Mouse (Mus musculus) large intestine, adult 2 months (tissue): ENCODE data around the gene Nkx6-1. TPM values are rescaled to one million over a fixed set of nuclear protein-coding genes. Genes with fewer than 3 reads are reported as not detected.

Experiments used
- DNase-seq: peaks from one replicate; pipeline ENCODE4 v3.0.0-alpha.2; 2012; ENCODE audit warnings: low read depth, low spot score
- WGBS: fragments of 180-500 bp; shearing (Covaris S2); methylation state at CpG from one replicate; pipeline ENCODE4 v1.1.7; 2018; 5-methylcytosine and 5-hydroxymethylcytosine counted together
- polyA plus RNA-seq: library from polyadenylated mRNA; depleted of rRNA; stranded (reverse); fragments of >200 nt; gene quantifications from 2 replicates; pipeline ENCODE4 v1.2.3, GENCODE M21; 2012; rRNA removed

The Nkx6-1 gene
- polyA plus RNA-seq, 1 experiment = not detected

DNA sequence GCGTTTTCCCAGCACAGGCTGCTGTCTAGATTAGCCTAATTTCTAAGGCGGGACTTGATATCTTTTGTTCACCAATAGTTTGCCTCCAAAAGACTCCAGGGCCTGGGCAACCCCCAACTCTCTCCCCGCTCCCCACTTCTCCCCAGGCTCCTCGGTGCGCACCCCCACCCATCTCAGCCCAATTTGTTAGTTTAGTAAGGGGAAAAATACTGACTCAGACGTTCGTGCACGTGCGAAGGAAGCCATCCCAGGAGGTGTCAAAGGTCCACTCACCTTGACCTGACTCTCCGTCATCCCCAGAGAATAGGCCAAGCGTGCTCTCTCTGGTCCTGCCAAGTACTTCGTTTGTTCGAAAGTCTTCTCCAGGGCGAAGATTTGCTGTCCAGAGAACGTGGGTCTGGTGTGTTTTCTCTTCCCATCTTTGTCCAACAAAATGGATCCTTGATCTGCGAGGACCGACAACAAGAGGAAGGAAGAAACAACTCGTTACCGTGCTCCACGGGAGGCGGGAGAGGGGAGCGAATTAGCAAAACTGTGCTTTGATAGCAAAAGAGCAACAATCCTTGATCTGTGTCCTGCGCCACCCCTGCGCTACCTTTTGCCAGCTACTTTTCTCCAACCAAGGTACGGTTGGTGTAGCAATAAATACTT is 3.1 kb downstream of the Nkx6-1 start:
- DNase-seq = no peak
- WGBS = 8% methylated on average over 25 of the region's 25 CpGs

DNA sequence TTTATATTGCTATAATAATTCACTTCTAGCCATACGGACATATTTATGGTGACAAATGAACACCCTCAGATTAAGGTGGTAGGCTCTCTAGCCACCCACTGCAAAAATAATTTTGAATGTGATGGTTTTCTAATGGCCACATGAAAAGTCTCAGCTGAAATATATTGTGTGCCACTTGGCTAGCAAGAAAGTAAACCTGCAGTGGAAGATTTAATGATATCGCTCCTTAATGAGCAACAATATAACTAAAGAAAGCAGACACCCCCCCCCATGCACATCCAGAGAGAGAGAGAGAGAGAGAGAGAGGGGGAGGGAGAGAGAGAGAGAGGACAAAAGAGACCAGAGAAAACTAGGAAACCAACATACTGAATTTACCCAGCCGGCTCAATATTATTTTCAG is 4.1 kb downstream of the Nkx6-1 start:
- 11% methylated on average over 3 of the region's 3 CpGs for WGBS
- no peak for DNase-seq

DNA sequence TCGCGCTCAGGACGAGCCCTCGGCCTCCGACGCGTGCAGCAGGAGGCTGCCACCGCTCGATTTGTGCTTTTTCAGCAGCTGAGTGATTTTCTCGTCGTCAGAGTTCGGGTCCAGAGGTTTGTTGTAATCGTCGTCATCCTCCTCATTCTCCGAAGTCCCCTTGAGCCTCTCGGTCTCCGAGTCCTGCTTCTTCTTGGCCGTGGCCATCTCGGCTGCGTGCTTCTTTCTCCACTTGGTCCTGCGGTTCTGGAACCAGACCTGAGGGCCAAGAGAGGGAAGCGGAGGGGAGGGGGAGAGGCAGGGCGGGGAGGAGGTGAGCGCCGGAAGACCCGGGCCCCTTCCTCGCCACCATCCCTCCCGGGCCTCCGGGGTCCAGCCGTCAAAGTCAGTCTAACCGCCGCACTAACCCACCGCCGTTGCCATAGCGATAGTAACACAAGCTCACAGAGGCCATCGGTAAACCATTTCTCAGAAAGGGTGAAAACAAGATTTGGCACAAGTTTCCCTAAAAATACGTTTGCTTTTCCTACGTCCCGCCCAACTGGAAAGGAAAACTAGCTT is 5.3 kb downstream of the Nkx6-1 start:
- 4% methylated on average over 39 of the region's 39 CpGs for WGBS
- no peak for DNase-seq

DNA sequence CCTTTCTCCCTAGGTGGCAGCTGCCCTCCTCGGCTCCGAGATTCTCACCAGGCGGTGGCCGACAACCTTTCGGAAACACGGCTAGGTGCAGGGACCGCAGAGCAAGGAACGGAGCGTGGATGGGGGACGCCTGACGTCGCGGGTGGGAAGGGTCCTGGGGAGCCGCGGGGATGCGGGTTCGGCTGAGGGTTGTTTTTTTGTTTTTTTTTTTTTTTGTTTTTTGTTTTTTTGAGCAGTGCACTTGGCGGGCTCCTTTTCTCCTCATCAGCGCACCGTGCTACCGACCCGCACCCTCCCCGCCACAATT is 5.9 kb downstream of the Nkx6-1 start:
- WGBS = 6% methylated on average over 23 of the region's 23 CpGs
- no peak for DNase-seq

DNA sequence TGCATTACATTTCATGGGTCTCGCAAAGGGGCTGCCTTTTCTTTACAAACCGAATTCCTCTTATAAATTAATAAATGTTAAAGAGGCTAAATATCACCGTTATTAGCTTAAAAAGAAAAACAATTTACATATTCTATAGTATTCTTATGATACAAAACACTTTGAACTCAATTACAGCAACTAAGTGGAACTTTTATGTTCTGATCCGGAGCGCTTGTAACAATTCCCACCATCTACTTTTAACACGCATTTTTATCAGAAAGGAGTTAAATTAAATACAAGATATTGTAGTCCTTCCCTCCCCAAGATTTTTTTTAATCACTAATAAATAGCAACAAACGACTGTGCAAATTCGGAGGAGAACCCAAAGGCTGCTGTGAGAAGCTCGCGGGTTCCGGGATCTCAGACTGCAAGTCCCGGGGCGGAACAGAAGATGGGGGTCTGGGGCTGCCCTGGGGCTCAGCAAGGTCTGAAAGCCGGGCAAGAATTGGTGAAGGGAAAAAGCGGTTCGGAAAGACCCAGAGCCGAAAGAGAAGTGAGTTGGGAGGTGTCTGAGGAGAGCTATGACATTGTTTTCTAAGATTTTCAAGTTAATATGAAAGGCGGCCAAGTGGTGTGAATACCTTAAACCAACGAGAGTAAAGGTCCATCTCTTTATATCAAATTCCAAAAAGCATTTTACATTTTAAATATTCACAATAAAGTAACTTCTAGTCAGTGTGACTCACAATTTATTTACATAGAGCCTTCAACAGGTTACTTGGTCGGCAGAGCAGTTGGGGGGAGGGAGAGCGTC is 6.4 kb downstream of the Nkx6-1 start:
- no peak for DNase-seq
- WGBS = 9% methylated on average over 21 of the region's 21 CpGs

DNA sequence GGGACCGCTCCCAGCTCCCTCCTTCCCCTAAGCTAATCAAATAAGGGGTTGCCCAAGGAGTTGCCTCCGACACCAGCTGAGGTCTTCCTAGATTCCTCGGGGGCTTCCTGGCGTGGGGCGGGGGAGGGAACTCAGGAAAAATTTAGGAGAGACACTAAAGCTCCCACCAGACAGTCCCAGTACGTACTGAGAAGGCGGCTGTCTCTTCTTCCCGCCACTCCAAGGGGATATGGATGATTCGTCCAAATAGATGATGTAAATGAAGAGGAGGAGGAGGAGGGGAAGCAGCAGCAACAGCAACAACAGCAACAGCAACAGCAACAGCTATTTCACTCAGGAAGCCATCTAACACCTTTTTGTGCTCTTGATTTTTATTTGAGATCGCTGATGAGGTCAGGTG is 7.1 kb downstream of the Nkx6-1 start:
- 9% methylated on average over 10 of the region's 10 CpGs for WGBS
- no peak for DNase-seq

DNA sequence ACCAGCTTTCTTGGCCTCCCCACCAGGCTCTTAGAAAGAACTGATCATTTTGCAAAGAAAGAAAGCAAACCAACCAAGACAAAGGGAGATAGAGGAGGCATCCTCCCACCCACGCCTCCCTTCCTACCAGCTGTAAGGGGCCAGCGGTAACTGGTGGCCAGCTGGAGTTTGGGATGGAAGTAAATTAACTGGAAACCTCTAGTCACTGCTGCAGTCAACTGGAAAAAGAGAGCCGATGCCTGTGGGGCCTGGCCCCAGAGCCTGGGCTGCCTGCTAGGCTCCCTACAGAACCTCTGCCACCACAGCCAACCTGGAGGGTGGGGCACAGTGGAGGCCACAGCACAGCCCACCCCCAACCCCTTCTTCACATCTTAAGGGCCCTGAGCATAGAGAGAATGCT is 8.7 kb downstream of the Nkx6-1 start:
- 11% methylated on average over 3 of the region's 3 CpGs for WGBS

DNA sequence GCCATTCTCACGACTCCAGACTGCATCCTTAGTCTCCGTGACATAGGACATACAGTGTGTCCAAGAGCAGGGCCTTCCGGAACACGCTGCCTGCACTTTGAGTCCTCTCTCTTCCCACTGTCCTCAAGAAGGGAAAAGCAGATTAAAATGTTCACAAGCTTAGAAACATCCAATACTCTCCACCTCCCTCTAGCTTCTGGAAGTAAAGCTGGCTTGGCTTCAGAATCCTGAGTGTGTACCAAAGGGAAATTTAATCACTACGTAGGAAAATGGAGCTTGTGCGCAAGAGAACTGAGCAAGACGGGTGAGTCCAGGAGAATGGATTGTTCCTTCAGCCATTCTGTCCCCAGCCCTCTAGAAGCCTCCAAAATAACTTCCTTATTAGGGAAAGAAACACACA is 9.4 kb downstream of the Nkx6-1 start:
- 41% methylated on average over 7 of the region's 7 CpGs for WGBS
- DNase-seq = no peak

More for the DNA sequence above, 8.7 kb downstream of the Nkx6-1 start:
- DNase-seq = no peak

DNA sequence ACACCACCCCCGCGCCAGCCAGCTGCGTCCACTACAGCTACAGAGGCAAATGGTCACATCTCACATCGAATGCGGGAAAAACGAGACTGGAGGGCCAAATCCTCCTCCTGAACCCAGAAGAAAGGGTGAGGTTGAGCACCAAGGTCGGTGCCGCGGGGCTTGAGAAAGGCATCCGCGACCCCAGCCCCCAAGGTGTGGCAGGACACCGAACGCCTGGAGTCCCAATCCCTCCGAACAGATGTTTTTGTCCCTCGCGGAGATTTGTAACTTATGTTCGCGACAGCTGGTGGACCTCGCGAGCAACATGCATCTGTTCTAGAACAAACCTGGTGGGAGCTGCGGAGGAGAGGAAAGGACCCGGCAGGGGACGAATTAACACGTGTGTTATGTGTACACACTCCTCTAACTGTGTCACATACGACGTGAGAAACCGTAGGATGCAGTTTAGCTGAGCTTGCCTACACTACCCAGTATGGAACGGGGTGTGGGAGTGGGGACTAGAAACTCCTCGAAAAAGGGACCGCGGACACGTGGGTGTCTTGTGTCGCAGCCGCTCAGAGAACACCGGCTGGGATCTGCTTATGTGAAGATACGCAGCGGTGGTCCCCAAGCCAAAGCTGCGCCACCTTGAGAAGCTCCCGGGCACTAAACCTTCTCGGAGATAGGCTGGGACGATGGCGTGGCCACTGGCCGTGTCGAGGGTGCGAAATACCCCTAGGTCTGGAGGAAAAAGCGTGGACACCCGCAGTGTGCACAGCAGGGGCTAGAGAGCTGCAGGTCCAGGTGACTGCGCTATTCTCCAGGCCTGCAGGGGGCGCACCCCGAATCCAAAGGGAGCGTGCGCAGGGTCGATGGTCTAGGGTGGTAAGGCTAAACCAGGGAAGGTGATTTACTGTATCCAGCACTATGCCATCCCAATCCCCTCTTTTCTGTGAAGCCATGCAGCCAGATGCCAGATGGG is 16.8 kb downstream of the Nkx6-1 start:
- 8% methylated on average over 53 of the region's 53 CpGs for WGBS
- DNase-seq = no peak

DNA sequence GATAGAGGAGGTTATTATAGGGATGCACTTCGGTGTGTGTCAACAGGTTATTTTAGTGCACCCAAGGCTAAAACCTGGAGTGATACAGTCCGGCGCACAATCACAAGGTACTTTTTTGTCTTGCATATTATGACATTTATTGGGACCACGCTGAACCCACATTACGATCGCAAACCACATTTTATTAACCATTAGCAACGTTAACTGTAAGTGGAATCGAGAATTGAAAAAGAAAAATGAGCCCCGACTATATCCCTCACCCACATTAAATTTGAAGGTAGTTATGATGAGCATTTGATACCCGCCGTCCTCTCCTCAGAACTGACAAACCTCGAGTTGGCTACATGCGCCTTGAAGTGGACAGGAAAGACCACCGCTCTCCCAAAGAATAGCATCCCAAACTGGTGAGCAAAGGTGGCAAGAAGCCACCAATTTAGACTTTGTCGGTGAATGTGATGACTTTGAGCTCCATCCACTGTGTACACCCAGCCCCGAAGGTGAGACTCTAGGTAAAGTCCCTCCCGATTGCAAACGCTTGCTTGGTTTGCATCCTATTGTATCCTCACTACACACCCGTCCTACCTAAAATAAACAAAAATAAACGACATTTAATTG is 17.7 kb downstream of the Nkx6-1 start:
- no peak for DNase-seq

DNA sequence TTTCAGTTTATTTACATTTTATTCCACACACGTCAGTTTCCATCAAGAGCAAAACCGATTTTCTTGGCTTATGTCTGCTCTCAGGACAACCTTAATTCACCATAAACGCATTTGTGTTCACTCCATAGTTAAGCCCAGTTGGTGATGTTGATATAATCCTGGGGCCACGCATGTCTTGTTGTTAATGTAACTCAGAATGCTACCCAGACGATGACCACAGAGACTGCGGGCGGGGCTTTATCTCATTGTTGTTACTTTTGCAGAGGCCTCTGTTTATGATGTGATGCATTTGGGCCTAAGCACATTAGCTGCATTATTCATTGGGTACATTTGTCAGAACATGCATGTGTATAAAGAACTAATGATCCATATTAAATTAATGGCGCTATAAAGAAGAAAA is 19.7 kb downstream of the Nkx6-1 start:
- WGBS = 75% methylated on average over 8 of the region's 8 CpGs
- DNase-seq = no peak

More for the DNA sequence above, 17.7 kb downstream of the Nkx6-1 start:
- 37% methylated on average over 20 of the region's 20 CpGs for WGBS

DNA sequence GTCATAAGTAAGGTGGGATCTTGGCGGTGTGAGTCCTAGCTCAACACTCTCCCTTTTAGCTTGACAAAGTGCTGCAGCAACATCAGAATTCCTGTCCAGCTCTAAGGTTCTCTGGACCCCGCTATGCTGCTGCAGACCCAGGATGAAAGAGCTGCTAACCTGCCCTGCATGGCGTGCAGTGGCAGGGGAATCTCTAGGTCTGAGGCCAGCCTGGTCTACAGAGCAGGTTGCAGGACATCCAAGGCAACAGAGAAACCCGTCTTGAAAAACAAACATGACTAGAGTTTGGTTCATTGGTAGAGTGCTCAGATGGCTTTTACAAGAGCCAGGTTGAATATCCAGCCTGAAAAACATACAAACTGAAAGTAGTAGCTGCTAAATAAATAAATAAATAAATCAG is 26.7 kb downstream of the Nkx6-1 start:
- 73% methylated on average over 4 of the region's 4 CpGs for WGBS
- no peak for DNase-seq

Other genes starting within 250 kb of the Nkx6-1 start
- 146 and 187 TPM in 2 replicates for gene Cds1, start 100.1 kb upstream of the Nkx6-1 start, polyA plus RNA-seq